Mouse (Mus musculus) forebrain, embryonic 13.5 days (tissue): Measurements from ENCODE around the gene Vamp2. TPM values are rescaled to one million over a fixed set of nuclear protein-coding genes. Genes with fewer than 3 reads are reported as not detected.

Source experiments
- ATAC-seq: fragments of 200-750 bp; cut with Nextera tagmentation; 2 replicates; pipeline ENCODE4 v1.8.0; 2017
- H3K27ac ChIP-seq: fragments of 300-500 bp; sonication (generic); 2 replicates; pipeline ENCODE4 v1.5.1; 2015; ENCODE audit warnings: inconsistent platforms, mild to moderate bottlenecking, moderate library complexity
- H3K27me3 ChIP-seq: fragments of 300-500 bp; sonication (generic); 2 replicates; pipeline ENCODE4 v1.6.1; 2015; ENCODE audit warnings: mild to moderate bottlenecking, inconsistent platforms
- H3K36me3 ChIP-seq: fragments of 300-500 bp; sonication (generic); 2 replicates; pipeline ENCODE4 v1.6.1; 2015; ENCODE audit warnings: mild to moderate bottlenecking, inconsistent platforms; ENCODE audit not compliant: poor library complexity, severe bottlenecking
- H3K4me1 ChIP-seq: fragments of 300-500 bp; sonication (generic); 2 replicates; pipeline ENCODE4 v1.6.1; 2015; ENCODE audit warnings: inconsistent platforms
- H3K4me2 ChIP-seq: fragments of 300-500 bp; sonication (generic); 2 replicates; pipeline ENCODE4 v1.6.1; 2015; ENCODE audit warnings: inconsistent platforms, mild to moderate bottlenecking, moderate library complexity
- H3K4me3 ChIP-seq: fragments of 300-500 bp; sonication (generic); 2 replicates; pipeline ENCODE4 v1.5.1; 2015; ENCODE audit warnings: mild to moderate bottlenecking, inconsistent platforms
- H3K9ac ChIP-seq: fragments of 300-500 bp; sonication (generic); 2 replicates; pipeline ENCODE4 v1.6.1; 2015; ENCODE audit warnings: mild to moderate bottlenecking, inconsistent platforms
- H3K9me3 ChIP-seq: fragments of 300-500 bp; sonication (generic); replicated peaks from 2 replicates; pipeline ENCODE4 v1.6.1; 2016; ENCODE audit warnings: inconsistent platforms
- WGBS: fragments of 180-500 bp; shearing (Covaris S2); methylation state at CpG from one replicate; pipeline ENCODE4 v1.1.7; 2015; 5-methylcytosine and 5-hydroxymethylcytosine counted together
- polyA plus RNA-seq: library from polyadenylated mRNA; unstranded; fragments of >200 nt; fragmentation: Nextera tagmentation; extraction: Ambion mirVana; gene quantifications from 2 replicates; pipeline ENCODE4 v1.2.1, GENCODE M21; 2015

The Vamp2 gene
- 110 and 124 TPM in 2 replicates for polyA plus RNA-seq

- 1% methylated on average over 49 of the region's 67 CpGs for WGBS
- H3K4me3 ChIP-seq = peak within 1 kb of the TSS; percentile 99
- peak; percentile 93 for ATAC-seq
Measured at GRCm38 (mm10) chr11:69088103-69088855, at the start of gene Vamp2. Gene Vamp2 (plus strand): TSS chr11:69088490.

GRCm38 (mm10) chr11:69045531-69046394, 42.5 kb upstream of the Vamp2 start, which contains the start of gene Aurkb:
Gene Aurkb (plus strand): TSS chr11:69045647.
- H3K9me3 ChIP-seq = no peaks in the 10 kb centered on the region
- peaks cover 42% of the 10 kb centered on the region for H3K4me1 ChIP-seq
- H3K27me3 ChIP-seq = no peaks in the 10 kb centered on the region
- peak within 1 kb of the TSS; percentile 80 for H3K9ac ChIP-seq
- peak within 1 kb of the TSS; percentile 93 for H3K4me2 ChIP-seq
- ATAC-seq = peak; percentile 77
- H3K27ac ChIP-seq = peak within 1 kb of the TSS; percentile 85
- H3K36me3 ChIP-seq = peaks cover 27% of the 10 kb centered on the region
- WGBS = 1% methylated on average over 54 of the region's 54 CpGs
- peak within 1 kb of the TSS; percentile 77 for H3K4me3 ChIP-seq

More at GRCm38 (mm10) chr11:69088103-69088855, at the start of gene Vamp2:
- Histone ChIP-seq H3K36me3 (peaks cover 26% of the 10 kb centered on the region), H3K9me3 (no peaks in the 10 kb centered on the region), H3K4me2 (peak within 1 kb of the TSS; percentile 99), H3K4me1 (peaks cover 27% of the 10 kb centered on the region), H3K27me3 (no peaks in the 10 kb centered on the region), H3K9ac (peak within 1 kb of the TSS; percentile 99), H3K27ac (peak within 1 kb of the TSS; percentile 95)

GRCm38 (mm10) chr11:69046395-69046774, 41.9 kb upstream of the Vamp2 start:
- peaks cover 32% of the 10 kb centered on the region for H3K36me3 ChIP-seq
- H3K9me3 ChIP-seq = no peaks in the 10 kb centered on the region
- H3K4me2 ChIP-seq = peak overlapping the region; percentile 93
- peak overlapping the region; percentile 80 for H3K9ac ChIP-seq
- peak overlapping the region; percentile 85; the same call in 1 of the 2 replicates for H3K27ac ChIP-seq
- H3K4me1 ChIP-seq = peaks cover 44% of the 10 kb centered on the region
- ATAC-seq = no peak
- 13% methylated on average over 9 of the region's 9 CpGs for WGBS
- H3K4me3 ChIP-seq = peak overlapping the region; percentile 77
- H3K27me3 ChIP-seq = no peaks in the 10 kb centered on the region

- peak overlapping the region; percentile 26 for H3K9ac ChIP-seq
- WGBS = 83% methylated on average over 12 of the region's 12 CpGs
- no peaks in the 10 kb centered on the region for H3K9me3 ChIP-seq
- peak overlapping the region; percentile 77 for H3K4me3 ChIP-seq
- H3K27ac ChIP-seq = no peak overlapping the region
- H3K4me1 ChIP-seq = peaks cover 44% of the 10 kb centered on the region
- H3K4me2 ChIP-seq = peak overlapping the region; percentile 93
- ATAC-seq = no peak
- peaks cover 37% of the 10 kb centered on the region for H3K36me3 ChIP-seq
- no peaks in the 10 kb centered on the region for H3K27me3 ChIP-seq
Measured at GRCm38 (mm10) chr11:69047592-69047991, 40.7 kb upstream of the Vamp2 start.

GRCm38 (mm10) chr11:69048151-69048550, 40.1 kb upstream of the Vamp2 start:
- H3K4me2 ChIP-seq = peak overlapping the region; percentile 93
- no peak overlapping the region for H3K4me3 ChIP-seq
- WGBS = 94% methylated on average over 14 of the region's 14 CpGs
- ATAC-seq = no peak
- H3K27me3 ChIP-seq = no peaks in the 10 kb centered on the region
- H3K9me3 ChIP-seq = no peaks in the 10 kb centered on the region
- H3K36me3 ChIP-seq = peaks cover 43% of the 10 kb centered on the region
- H3K27ac ChIP-seq = no peak overlapping the region
- H3K9ac ChIP-seq = peak overlapping the region; percentile 26; the same call in 1 of the 2 replicates
- H3K4me1 ChIP-seq = peaks cover 44% of the 10 kb centered on the region

GRCm38 (mm10) chr11:69050748-69051147, 37.5 kb upstream of the Vamp2 start:
- ATAC-seq = no peak
- H3K9me3 ChIP-seq = no peaks in the 10 kb centered on the region

GRCm38 (mm10) chr11:69051771-69052170, 36.5 kb upstream of the Vamp2 start:
- H3K27me3 ChIP-seq = no peaks in the 10 kb centered on the region
- no peak overlapping the region for H3K9ac ChIP-seq
- WGBS = 53% methylated on average over 4 of the region's 4 CpGs
- ATAC-seq = no peak
- H3K9me3 ChIP-seq = no peaks in the 10 kb centered on the region
- peaks cover 32% of the 10 kb centered on the region for H3K4me1 ChIP-seq
- no peak overlapping the region for H3K27ac ChIP-seq
- H3K4me2 ChIP-seq = no peak overlapping the region
- no peak overlapping the region for H3K4me3 ChIP-seq
- peaks cover 55% of the 10 kb centered on the region for H3K36me3 ChIP-seq

More at GRCm38 (mm10) chr11:69050748-69051147, 37.5 kb upstream of the Vamp2 start:
- peaks cover 55% of the 10 kb centered on the region for H3K36me3 ChIP-seq
- WGBS = 84% methylated on average over 8 of the region's 8 CpGs
- H3K4me2 ChIP-seq = no peak overlapping the region; the same call in 1 of the 2 replicates
- H3K27me3 ChIP-seq = no peaks in the 10 kb centered on the region
- H3K27ac ChIP-seq = no peak overlapping the region
- H3K9ac ChIP-seq = no peak overlapping the region
- H3K4me1 ChIP-seq = peaks cover 42% of the 10 kb centered on the region
- no peak overlapping the region for H3K4me3 ChIP-seq

- Histone ChIP-seq H3K4me3 (no peak overlapping the region), H3K36me3 (peaks cover 52% of the 10 kb centered on the region), H3K27ac (no peak overlapping the region), H3K4me2 (no peak overlapping the region), H3K27me3 (no peaks in the 10 kb centered on the region), H3K4me1 (peaks cover 21% of the 10 kb centered on the region), H3K9me3 (no peaks in the 10 kb centered on the region), H3K9ac (no peak overlapping the region)
- WGBS = 94% methylated on average over 2 of the region's 2 CpGs
- no peak for ATAC-seq
Measured at GRCm38 (mm10) chr11:69052824-69053421, 35.4 kb upstream of the Vamp2 start.

- ATAC-seq = no peak
Measured at GRCm38 (mm10) chr11:69053848-69054247, 34.4 kb upstream of the Vamp2 start.

GRCm38 (mm10) chr11:69058265-69058664, 30.0 kb upstream of the Vamp2 start:
- peak overlapping the region; percentile 74 for H3K9ac ChIP-seq
- H3K27me3 ChIP-seq = no peaks in the 10 kb centered on the region
- peak overlapping the region; percentile 93 for H3K4me2 ChIP-seq
- H3K4me1 ChIP-seq = peaks cover 35% of the 10 kb centered on the region
- H3K9me3 ChIP-seq = no peaks in the 10 kb centered on the region
- H3K27ac ChIP-seq = peak overlapping the region; percentile 90
- ATAC-seq = no peak
- H3K36me3 ChIP-seq = peaks cover 11% of the 10 kb centered on the region
- WGBS = 64% methylated on average over 2 of the region's 2 CpGs
- peak overlapping the region; percentile 87 for H3K4me3 ChIP-seq

More at GRCm38 (mm10) chr11:69053848-69054247, 34.4 kb upstream of the Vamp2 start:
- Histone ChIP-seq H3K4me3 (no peak overlapping the region), H3K4me2 (no peak overlapping the region), H3K36me3 (peaks cover 43% of the 10 kb centered on the region), H3K27ac (no peak overlapping the region), H3K9me3 (no peaks in the 10 kb centered on the region), H3K27me3 (no peaks in the 10 kb centered on the region), H3K4me1 (peaks cover 21% of the 10 kb centered on the region), H3K9ac (no peak overlapping the region)
- WGBS = 86% methylated on average over 3 of the region's 3 CpGs

GRCm38 (mm10) chr11:69058729-69059356, 29.4 kb upstream of the Vamp2 start:
- H3K4me3 ChIP-seq = peak overlapping the region; percentile 87
- H3K4me2 ChIP-seq = peak overlapping the region; percentile 93
- peak; percentile 12 for ATAC-seq
- no peaks in the 10 kb centered on the region for H3K9me3 ChIP-seq
- H3K27me3 ChIP-seq = no peaks in the 10 kb centered on the region
- H3K36me3 ChIP-seq = peaks cover 7% of the 10 kb centered on the region; the same call in 1 of the 2 replicates
- peak overlapping the region; percentile 74 for H3K9ac ChIP-seq
- 1% methylated on average over 19 of the region's 19 CpGs for WGBS
- peaks cover 36% of the 10 kb centered on the region for H3K4me1 ChIP-seq
- peak overlapping the region; percentile 90 for H3K27ac ChIP-seq
